Mouse (Mus musculus): Measurements from ENCODE around the gene 6430571L13Rik.
A peak's percentile ranks its signal among the peaks of the same experiment; 100 is the strongest.

Gene 6430571L13Rik

GRCm38 (mm10) chr9:107307099-107307872 lies 33.1 kb upstream of the 6430571L13Rik start:
- DNase-seq (ENCODE audit: low spot score), result no peak

GRCm38 (mm10) chr9:107307886-107308285 lies 32.5 kb upstream of the 6430571L13Rik start:
- no peak for DNase-seq (ENCODE audit: low spot score)

- DNase-seq (ENCODE audit: low spot score), result no peak
These were observed 31.9 kb upstream of the 6430571L13Rik start for GRCm38 (mm10) chr9:107308346-107309000.

- no peak for DNase-seq (ENCODE audit: low spot score)
These were observed 31.2 kb upstream of the 6430571L13Rik start for GRCm38 (mm10) chr9:107309171-107309570.

GRCm38 (mm10) chr9:107309600-107309999 lies 30.8 kb upstream of the 6430571L13Rik start:
- no peak for DNase-seq (ENCODE audit: low spot score)

- DNase-seq (ENCODE audit: low spot score), result no peak
These were observed 27.4 kb upstream of the 6430571L13Rik start for GRCm38 (mm10) chr9:107312811-107313584.

GRCm38 (mm10) chr9:107313926-107314325 lies 26.5 kb upstream of the 6430571L13Rik start:
- no peak for DNase-seq (ENCODE audit: low spot score)

- no peak for DNase-seq (ENCODE audit: low spot score)
These were observed 24.6 kb upstream of the 6430571L13Rik start for GRCm38 (mm10) chr9:107315791-107316190.

GRCm38 (mm10) chr9:107322461-107323050 lies 17.8 kb upstream of the 6430571L13Rik start:
- no peak for DNase-seq (ENCODE audit: low spot score)

GRCm38 (mm10) chr9:107323558-107323957 lies 16.8 kb upstream of the 6430571L13Rik start:
- DNase-seq (ENCODE audit: low spot score), result no peak

GRCm38 (mm10) chr9:107324799-107325561 lies 15.4 kb upstream of the 6430571L13Rik start:
- no peak for DNase-seq (ENCODE audit: low spot score)

GRCm38 (mm10) chr9:107325904-107326303 lies 14.5 kb upstream of the 6430571L13Rik start:
- no peak for DNase-seq (ENCODE audit: low spot score)

- no peak for DNase-seq (ENCODE audit: low spot score)
These were observed 12.4 kb upstream of the 6430571L13Rik start for GRCm38 (mm10) chr9:107327879-107328620.

- DNase-seq (ENCODE audit: low spot score), result no peak
These were observed 9.6 kb upstream of the 6430571L13Rik start for GRCm38 (mm10) chr9:107330791-107331190.

- DNase-seq (ENCODE audit: low spot score), result no peak
These were observed 6.7 kb upstream of the 6430571L13Rik start for GRCm38 (mm10) chr9:107333686-107334085.

- no peak for DNase-seq (ENCODE audit: low spot score)
These were observed 6.0 kb upstream of the 6430571L13Rik start for GRCm38 (mm10) chr9:107334356-107334755.

GRCm38 (mm10) chr9:107335046-107335445 lies 5.4 kb upstream of the 6430571L13Rik start:
- DNase-seq (ENCODE audit: low spot score), result no peak

GRCm38 (mm10) chr9:107335909-107336308 lies 4.5 kb upstream of the 6430571L13Rik start:
- peak; percentile 77 for DNase-seq (ENCODE audit: low spot score)

GRCm38 (mm10) chr9:107336386-107336785 lies 4.0 kb upstream of the 6430571L13Rik start:
- no peak for DNase-seq (ENCODE audit: low spot score)

GRCm38 (mm10) chr9:107338172-107338883 lies 2.1 kb upstream of the 6430571L13Rik start, which contains the start of gene Hemk1:
Gene Hemk1 (minus strand): TSS chr9:107338350.
- peak; percentile 81 for DNase-seq (ENCODE audit: low spot score)

Data from layer of hippocampus, adult 11-12 months (tissue).